Mouse (Mus musculus) brain, adult 2 months (tissue): ENCODE results near the gene Dusp3.

Experiments used
- DNase-seq: peaks from one replicate; pipeline ENCODE4 v3.0.0; 2011; ENCODE audit warnings: low read depth, low spot score

The Dusp3 gene

GRCm38 (mm10) chr11:101986913-101987312 is at the start of gene Dusp3:
Dusp3 (minus strand) TSS chr11:101987013.
- no peak for DNase-seq

- no peak for DNase-seq
These were observed 49.5 kb upstream of the Dusp3 start for GRCm38 (mm10) chr11:102036336-102036735.

GRCm38 (mm10) chr11:102035456-102035960 is 48.7 kb upstream of the Dusp3 start:
- DNase-seq = no peak

GRCm38 (mm10) chr11:102034887-102035286 is 48.1 kb upstream of the Dusp3 start:
- peak; percentile 95 for DNase-seq

GRCm38 (mm10) chr11:102033055-102033591 is 46.3 kb upstream of the Dusp3 start:
- DNase-seq = no peak

- DNase-seq = peak; percentile 98
These were observed 44.3 kb upstream of the Dusp3 start for GRCm38 (mm10) chr11:102031149-102031548.

- no peak for DNase-seq
These were observed 43.2 kb upstream of the Dusp3 start for GRCm38 (mm10) chr11:102029966-102030365.

- DNase-seq = no peak
These were observed 42.5 kb upstream of the Dusp3 start for GRCm38 (mm10) chr11:102029304-102029703.

- DNase-seq = no peak
These were observed 41.4 kb upstream of the Dusp3 start, which contains the start of gene Mpp3 for GRCm38 (mm10) chr11:102028087-102028816. Mpp3 (minus strand) TSS chr11:102028461.

- DNase-seq = peak; percentile 92
These were observed 40.7 kb upstream of the Dusp3 start for GRCm38 (mm10) chr11:102027361-102028017.

- peak; percentile 89 for DNase-seq
These were observed 40.0 kb upstream of the Dusp3 start for GRCm38 (mm10) chr11:102026694-102027360.

- DNase-seq = peak; percentile 63
These were observed 39.3 kb upstream of the Dusp3 start for GRCm38 (mm10) chr11:102025991-102026660.

- DNase-seq = no peak
These were observed 38.5 kb upstream of the Dusp3 start for GRCm38 (mm10) chr11:102025354-102025753.

- DNase-seq = peak; percentile 55
These were observed 38.1 kb upstream of the Dusp3 start for GRCm38 (mm10) chr11:102024875-102025274.

GRCm38 (mm10) chr11:102024084-102024758 is 37.4 kb upstream of the Dusp3 start:
- DNase-seq = peak; percentile 97

- DNase-seq = peak; percentile 82
These were observed 36.6 kb upstream of the Dusp3 start for GRCm38 (mm10) chr11:102023406-102023805.

GRCm38 (mm10) chr11:102021196-102021595 is 34.4 kb upstream of the Dusp3 start:
- peak; percentile 70 for DNase-seq

- no peak for DNase-seq
These were observed 32.9 kb upstream of the Dusp3 start for GRCm38 (mm10) chr11:102019736-102020135.

GRCm38 (mm10) chr11:102016136-102016535 is 29.3 kb upstream of the Dusp3 start:
- DNase-seq = peak; percentile 78

GRCm38 (mm10) chr11:102015472-102015871 is 28.7 kb upstream of the Dusp3 start:
- DNase-seq = no peak

GRCm38 (mm10) chr11:102013201-102013600 is 26.4 kb upstream of the Dusp3 start:
- no peak for DNase-seq
